Mouse (Mus musculus): Measurements from ENCODE around the gene Pik3cg. TPM values are rescaled to one million over a fixed set of nuclear protein-coding genes. Genes with fewer than 3 reads are reported as not detected.

Pik3cg gene
- polyA plus RNA-seq, 1 experiment from 2014 or later = 2.1 TPM

DNA sequence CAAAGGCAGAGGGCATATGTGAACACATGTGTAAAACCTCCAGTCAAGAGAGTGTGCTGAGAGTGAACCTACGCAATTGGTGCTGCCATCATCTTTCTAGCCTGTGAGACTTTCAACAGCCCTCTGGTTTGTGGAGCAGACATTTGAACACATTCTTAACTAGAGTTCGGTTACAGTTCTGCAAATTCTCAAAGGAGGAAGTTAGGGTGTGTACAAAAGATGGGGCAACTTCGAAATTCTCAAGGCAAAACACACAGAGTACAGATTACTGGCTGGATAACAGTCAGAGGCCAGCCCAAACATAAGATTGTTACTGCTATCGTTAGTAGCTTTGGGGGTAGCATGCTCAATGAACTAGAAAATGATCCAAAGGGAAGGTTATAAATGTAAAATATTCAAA is 9.0 kb downstream of the Pik3cg start:
- WGBS = 82% methylated on average over 4 of the region's 4 CpGs
- H3K27ac ChIP-seq = no peak overlapping the region
- no peak overlapping the region for H3K4me2 ChIP-seq (replicated peaks)
- no peaks in the 10 kb centered on the region for H3K9me3 ChIP-seq
- no peaks in the 10 kb centered on the region for H3K36me3 ChIP-seq
- no peak overlapping the region for H3K4me3 ChIP-seq
- no peak overlapping the region for H3K9ac ChIP-seq
- ATAC-seq (ENCODE audit: low FRiP score, low read depth) = no peak
- no peaks in the 10 kb centered on the region for H3K4me1 ChIP-seq
- H3K27me3 ChIP-seq = no peaks in the 10 kb centered on the region

- Histone ChIP-seq H3K27ac (no peak overlapping the region), H3K4me3 (no peak overlapping the region), H3K4me1 (no peaks in the 10 kb centered on the region), H3K9me3 (no peaks in the 10 kb centered on the region), H3K9ac (no peak overlapping the region), H3K4me2 (replicated peaks) (no peak overlapping the region), H3K27me3 (no peaks in the 10 kb centered on the region), H3K36me3 (no peaks in the 10 kb centered on the region)
- ATAC-seq (ENCODE audit: low FRiP score, low read depth) = no peak
- WGBS = 91% methylated on average over 4 of the region's 4 CpGs
These were observed 10.4 kb downstream of the Pik3cg start for GRCm38 (mm10) chr12:32198025-32198424.

- no peak for ATAC-seq (ENCODE audit: low FRiP score, low read depth)
- Histone ChIP-seq H3K27me3 (no peaks in the 10 kb centered on the region), H3K36me3 (no peaks in the 10 kb centered on the region), H3K27ac (no peak overlapping the region), H3K4me2 (replicated peaks) (no peak overlapping the region), H3K4me3 (no peak overlapping the region), H3K9me3 (no peaks in the 10 kb centered on the region), H3K9ac (no peak overlapping the region), H3K4me1 (no peaks in the 10 kb centered on the region)
- 90% methylated on average over 4 of the region's 4 CpGs for WGBS
These were observed 13.5 kb downstream of the Pik3cg start for GRCm38 (mm10) chr12:32195000-32195399.

GRCm38 (mm10) chr12:32194358-32194757 is 14.1 kb downstream of the Pik3cg start:
- WGBS = 75% methylated on average over 1 of the region's 1 CpGs
- Histone ChIP-seq H3K4me2 (replicated peaks) (no peak overlapping the region), H3K27ac (no peak overlapping the region), H3K4me1 (no peaks in the 10 kb centered on the region), H3K4me3 (no peak overlapping the region), H3K27me3 (no peaks in the 10 kb centered on the region), H3K9me3 (no peaks in the 10 kb centered on the region), H3K9ac (no peak overlapping the region), H3K36me3 (no peaks in the 10 kb centered on the region)
- ATAC-seq (ENCODE audit: low FRiP score, low read depth) = no peak

DNA sequence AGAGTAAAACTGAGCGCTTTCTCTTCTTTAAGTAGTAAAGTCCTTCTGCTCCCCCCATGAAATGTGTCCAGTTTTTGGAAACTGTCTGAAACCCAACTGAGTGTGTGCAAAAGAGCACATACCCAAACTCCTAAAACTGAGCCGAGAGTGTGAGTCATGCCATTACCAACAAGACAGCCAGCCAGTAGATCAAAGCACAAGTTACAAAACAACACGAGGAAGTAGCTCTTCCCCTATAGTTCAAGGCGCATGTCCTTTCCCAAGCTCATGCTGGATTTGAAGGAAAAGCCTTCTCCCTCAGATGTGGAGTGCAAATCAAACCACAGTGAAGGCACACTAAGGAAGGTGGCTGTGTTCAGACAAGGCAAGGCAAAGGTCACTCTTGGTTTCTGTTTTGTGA is 17.5 kb downstream of the Pik3cg start:
- Histone ChIP-seq H3K9me3 (no peaks in the 10 kb centered on the region), H3K4me1 (no peaks in the 10 kb centered on the region), H3K4me3 (no peak overlapping the region), H3K27me3 (0 out of 2 replicates have a peak, but pooled peaks cover 5% of the 10 kb centered on the region), H3K36me3 (no peaks in the 10 kb centered on the region), H3K9ac (no peak overlapping the region), H3K27ac (no peak overlapping the region), H3K4me2 (replicated peaks) (no peak overlapping the region)
- WGBS = 76% methylated on average over 4 of the region's 4 CpGs
- no peak for ATAC-seq (ENCODE audit: low FRiP score, low read depth)

DNA sequence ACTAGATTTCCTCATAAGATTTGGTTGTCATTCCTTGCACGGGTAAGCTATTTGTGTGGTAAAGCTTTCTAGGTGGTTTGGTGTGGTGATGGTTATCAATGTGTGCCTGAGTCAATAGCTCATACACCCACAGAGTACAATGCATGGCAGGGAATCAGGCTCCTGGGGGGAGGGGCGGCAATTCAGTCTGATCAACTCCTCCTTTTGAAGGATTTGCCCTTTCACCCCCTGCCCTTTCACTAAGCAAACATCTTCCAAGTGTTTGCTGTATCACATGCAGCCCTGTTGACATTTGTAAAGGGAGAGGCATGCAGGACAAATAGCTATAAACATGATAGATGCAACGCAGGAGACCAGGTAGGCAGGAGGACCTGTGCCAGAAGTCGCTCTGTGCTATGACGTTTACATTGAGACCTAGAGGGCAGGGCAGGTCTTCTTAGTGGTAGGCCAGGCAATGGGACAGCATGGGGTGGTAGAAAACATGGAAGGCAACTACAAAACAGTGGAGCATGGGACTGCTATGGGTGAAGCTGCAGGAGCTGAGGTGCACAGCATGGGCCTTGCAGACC is 20.7 kb downstream of the Pik3cg start:
- H3K4me1 ChIP-seq = no peaks in the 10 kb centered on the region
- H3K9ac ChIP-seq = no peak overlapping the region
- 64% methylated on average over 5 of the region's 5 CpGs for WGBS
- no peak overlapping the region for H3K27ac ChIP-seq
- H3K4me2 ChIP-seq (replicated peaks) = no peak overlapping the region
- 0 out of 2 replicates have a peak, but pooled peaks cover 5% of the 10 kb centered on the region for H3K27me3 ChIP-seq
- H3K4me3 ChIP-seq = no peak overlapping the region
- H3K9me3 ChIP-seq = no peaks in the 10 kb centered on the region
- no peaks in the 10 kb centered on the region for H3K36me3 ChIP-seq
- no peak for ATAC-seq (ENCODE audit: low FRiP score, low read depth)

DNA sequence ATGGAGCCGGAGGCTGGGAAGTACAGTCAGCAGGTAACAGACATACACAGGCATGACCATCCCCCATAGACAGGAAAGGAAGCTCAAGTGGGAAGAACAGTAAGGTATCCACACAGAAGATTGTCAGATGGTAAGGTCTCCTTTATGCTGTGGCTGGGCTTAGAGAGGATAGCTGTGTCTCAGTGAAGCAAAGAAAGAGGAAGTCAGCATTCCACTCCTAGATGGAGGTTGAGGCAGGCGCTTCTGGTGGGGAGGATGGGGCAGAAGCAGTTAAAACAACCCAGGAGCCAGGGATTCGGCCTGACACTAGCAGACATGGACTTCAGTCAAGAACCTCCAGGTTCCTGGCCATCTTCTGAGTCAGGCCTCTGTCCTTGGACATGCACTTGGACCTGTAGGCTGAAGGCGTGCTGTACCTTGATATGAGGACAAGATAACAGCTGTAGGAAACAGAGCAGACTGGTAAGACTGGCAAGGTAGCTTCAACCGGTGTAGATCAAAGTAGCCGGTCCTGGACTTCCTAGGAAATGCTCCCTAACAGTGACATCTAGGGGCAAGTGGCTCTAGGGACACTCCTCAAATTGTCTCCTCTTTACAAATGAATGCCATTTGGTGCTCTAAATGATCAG is 21.7 kb downstream of the Pik3cg start:
- no peaks in the 10 kb centered on the region for H3K36me3 ChIP-seq
- 0 out of 2 replicates have a peak, but pooled peaks cover 5% of the 10 kb centered on the region for H3K27me3 ChIP-seq
- 64% methylated on average over 6 of the region's 6 CpGs for WGBS

GRCm38 (mm10) chr12:32184874-32185273 is 23.6 kb downstream of the Pik3cg start:
- no peaks in the 10 kb centered on the region for H3K9me3 ChIP-seq
- H3K4me2 ChIP-seq (replicated peaks) = no peak overlapping the region
- 0 out of 2 replicates have a peak, but pooled peaks cover 5% of the 10 kb centered on the region for H3K27me3 ChIP-seq
- no peak for ATAC-seq (ENCODE audit: low FRiP score, low read depth)
- no peak overlapping the region for H3K4me3 ChIP-seq
- no peak overlapping the region for H3K9ac ChIP-seq
- H3K4me1 ChIP-seq = no peaks in the 10 kb centered on the region
- H3K36me3 ChIP-seq = no peaks in the 10 kb centered on the region
- no peak overlapping the region for H3K27ac ChIP-seq
- 96% methylated on average over 3 of the region's 3 CpGs for WGBS

More for the DNA sequence above, 21.7 kb downstream of the Pik3cg start:
- H3K4me1 ChIP-seq = no peaks in the 10 kb centered on the region
- no peak overlapping the region for H3K9ac ChIP-seq
- H3K4me3 ChIP-seq = no peak overlapping the region
- H3K4me2 ChIP-seq (replicated peaks) = no peak overlapping the region
- no peak overlapping the region for H3K27ac ChIP-seq
- ATAC-seq (ENCODE audit: low FRiP score, low read depth) = no peak
- no peaks in the 10 kb centered on the region for H3K9me3 ChIP-seq

DNA sequence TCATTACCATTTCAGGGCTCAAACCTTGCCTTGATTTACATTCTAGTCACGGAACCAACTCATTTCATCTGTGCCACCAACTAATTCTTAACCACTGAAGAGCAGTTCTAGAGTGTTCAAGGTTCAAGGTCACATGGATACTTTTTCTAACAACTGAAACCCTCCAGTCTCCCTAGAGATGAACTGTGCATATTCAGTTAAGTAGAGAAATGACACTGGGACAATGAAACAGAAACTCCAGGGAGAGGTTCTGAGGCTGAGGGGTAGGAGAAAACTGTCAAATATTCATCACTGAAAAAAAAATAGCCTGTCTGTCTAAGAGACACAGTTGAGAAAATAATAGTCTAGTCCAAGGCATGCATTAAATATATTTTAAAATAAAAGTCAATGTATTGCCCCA is 24.9 kb downstream of the Pik3cg start:
- no peak overlapping the region for H3K4me2 ChIP-seq (replicated peaks)
- no peaks in the 10 kb centered on the region for H3K9me3 ChIP-seq
- no peak overlapping the region for H3K9ac ChIP-seq
- H3K4me3 ChIP-seq = no peak overlapping the region
- no peaks in the 10 kb centered on the region for H3K36me3 ChIP-seq
- 0 out of 2 replicates have a peak, but pooled peaks cover 5% of the 10 kb centered on the region for H3K27me3 ChIP-seq
- no peak for ATAC-seq (ENCODE audit: low FRiP score, low read depth)
- WGBS = 52% methylated on average over 1 of the region's 1 CpGs
- no peak overlapping the region for H3K27ac ChIP-seq
- no peaks in the 10 kb centered on the region for H3K4me1 ChIP-seq

DNA sequence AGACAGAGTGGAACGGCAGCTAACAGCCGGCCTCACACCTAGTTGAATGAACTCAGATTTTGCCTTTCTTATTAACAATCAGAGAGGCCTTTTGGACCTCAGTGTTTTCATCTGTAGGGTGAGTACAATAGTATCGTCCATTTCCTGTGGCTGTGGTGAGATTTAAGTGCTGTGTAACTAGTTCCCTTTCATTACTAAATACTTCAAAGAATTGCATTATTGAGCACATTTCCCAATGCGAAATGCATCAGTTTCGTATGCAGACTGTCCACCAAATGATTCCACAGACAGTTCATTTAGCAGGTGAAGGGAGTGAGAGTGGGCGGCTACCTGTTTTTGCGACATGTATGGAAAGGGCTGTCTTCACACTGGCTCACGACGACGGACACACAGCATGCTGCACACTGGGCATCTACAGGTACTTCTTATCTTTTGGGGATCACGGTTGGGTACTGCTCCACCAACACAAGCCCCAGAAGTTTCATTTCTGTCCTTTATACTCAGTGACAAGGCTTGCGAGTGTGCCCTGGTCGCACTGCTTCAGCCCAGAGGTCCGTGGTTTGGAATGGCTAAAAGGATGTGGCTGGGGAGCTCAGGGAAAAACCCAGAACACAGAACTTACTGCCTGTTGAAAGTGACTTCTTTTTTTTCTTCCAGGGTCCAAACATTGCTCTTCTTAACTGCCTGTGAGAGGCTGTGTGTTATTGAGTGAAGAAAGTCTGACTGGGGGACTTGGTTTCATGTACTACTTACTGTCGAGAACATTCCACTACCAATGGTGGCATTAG is 25.6 kb downstream of the Pik3cg start:
- Histone ChIP-seq H3K36me3 (no peaks in the 10 kb centered on the region), H3K27me3 (0 out of 2 replicates have a peak, but pooled peaks cover 5% of the 10 kb centered on the region), H3K9ac (no peak overlapping the region), H3K4me2 (replicated peaks) (no peak overlapping the region), H3K27ac (no peak overlapping the region), H3K4me1 (no peaks in the 10 kb centered on the region), H3K4me3 (no peak overlapping the region), H3K9me3 (no peaks in the 10 kb centered on the region)
- ATAC-seq (ENCODE audit: low FRiP score, low read depth) = no peak
- whole genome bisulfite sequencing = 83% methylated on average over 15 of the region's 15 CpGs

GRCm38 (mm10) chr12:32181885-32182284 is 26.6 kb downstream of the Pik3cg start:
- Histone ChIP-seq H3K36me3 (no peaks in the 10 kb centered on the region), H3K9ac (no peak overlapping the region), H3K4me2 (replicated peaks) (no peak overlapping the region), H3K9me3 (no peaks in the 10 kb centered on the region), H3K27ac (no peak overlapping the region), H3K4me3 (no peak overlapping the region), H3K4me1 (no peaks in the 10 kb centered on the region), H3K27me3 (0 out of 2 replicates have a peak, but pooled peaks cover 5% of the 10 kb centered on the region)
- ATAC-seq (ENCODE audit: low FRiP score, low read depth) = no peak
- 12% methylated on average over 4 of the region's 4 CpGs for WGBS

DNA sequence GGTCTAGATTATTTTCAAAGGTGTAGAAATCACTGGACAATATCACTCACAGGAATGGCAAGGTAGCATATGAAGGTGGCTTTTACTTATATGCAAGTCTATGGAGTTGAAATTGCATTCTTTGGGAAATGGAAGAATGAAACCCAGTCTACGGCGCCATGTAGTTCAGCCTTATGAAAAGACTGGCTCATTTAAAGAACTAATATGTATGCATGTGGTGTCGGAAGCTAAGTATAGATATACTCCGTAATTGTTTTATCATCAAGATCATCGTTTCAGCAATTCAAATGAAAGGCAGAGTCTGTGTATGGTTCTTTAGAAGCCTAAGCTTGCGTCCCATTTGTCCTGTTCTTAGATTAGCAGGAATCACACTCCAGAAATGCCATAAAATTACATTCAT is 34.0 kb downstream of the Pik3cg start:
- H3K9me3 ChIP-seq = no peaks in the 10 kb centered on the region
- no peaks in the 10 kb centered on the region for H3K4me1 ChIP-seq
- no peaks in the 10 kb centered on the region for H3K36me3 ChIP-seq
- peaks cover 34% of the 10 kb centered on the region for H3K27me3 ChIP-seq
- no peak for ATAC-seq (ENCODE audit: low FRiP score, low read depth)
- H3K27ac ChIP-seq = no peak overlapping the region
- WGBS = 91% methylated on average over 6 of the region's 6 CpGs
- no peak overlapping the region for H3K4me2 ChIP-seq (replicated peaks)
- H3K4me3 ChIP-seq = no peak overlapping the region
- no peak overlapping the region for H3K9ac ChIP-seq

Measured in limb, embryonic 13.5 days (tissue).